Mouse (Mus musculus): ENCODE results near the gene Ripor3. TPM values are rescaled to one million over a fixed set of nuclear protein-coding genes. Genes with fewer than 3 reads are reported as not detected.

Gene Ripor3
- polyA plus RNA-seq, 1 experiment from 2014 or later, result 0.58 TPM

DNA sequence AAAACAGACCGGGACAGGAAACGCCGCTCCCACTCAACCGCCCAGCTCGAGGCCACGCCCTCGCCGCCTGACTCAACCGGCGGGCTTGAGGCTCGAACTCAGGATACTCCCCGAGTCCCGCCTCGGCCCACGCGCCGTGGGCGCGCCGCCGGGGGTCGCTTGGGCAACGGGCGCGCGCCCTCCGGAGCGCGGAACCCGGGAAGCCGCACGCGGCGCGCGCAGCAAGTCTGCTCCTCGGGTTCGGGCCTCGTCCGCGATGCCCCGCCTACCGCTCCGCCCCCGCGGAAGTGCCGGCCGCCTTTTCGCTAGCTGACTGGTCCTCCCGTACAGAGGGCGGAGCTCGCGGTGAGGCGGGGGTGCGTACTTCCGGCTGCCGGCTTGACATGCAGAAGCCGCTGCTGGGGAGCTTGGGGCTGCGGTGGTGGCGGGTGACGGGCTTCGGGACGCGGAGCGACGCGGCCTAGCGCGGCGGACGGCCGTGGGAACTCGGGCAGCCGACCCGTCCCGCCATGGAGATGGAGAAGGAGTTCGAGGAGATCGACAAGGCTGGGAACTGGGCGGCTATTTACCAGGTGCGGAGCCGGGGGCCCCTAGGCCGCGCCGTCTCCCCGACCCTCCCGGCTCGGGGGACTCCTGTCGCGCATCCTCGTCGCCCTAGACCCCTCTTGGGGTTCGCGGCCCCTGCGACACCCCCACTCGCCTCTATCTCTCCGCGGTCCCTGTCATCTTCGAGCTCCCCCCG lies 78.3 kb downstream of the Ripor3 start, which contains the start of gene Ptpn1:
Gene Ptpn1, plus strand, starts transcription at position 73 of the 742 bp plus-strand sequence.
- WGBS, result under 1% methylated on average over 98 of the region's 99 CpGs
- Histone ChIP-seq H3K4me3 (ENCODE audit: low read depth, low read length) (peak within 1 kb of the TSS; percentile 90), H3K9me3 (replicated peaks; ENCODE audit: control insufficient read depth, low read length, poor library complexity, severe bottlenecking) (no peaks in the 10 kb centered on the region), H3K27me3 (ENCODE audit: control insufficient read depth, insufficient read depth, low read depth, low read length) (no peaks in the 10 kb centered on the region), H3K36me3 (ENCODE audit: control insufficient read depth, insufficient read depth, low read length) (no peaks in the 10 kb centered on the region), H3K4me1 (ENCODE audit: control insufficient read depth, insufficient read depth, low read length) (peaks cover 35% of the 10 kb centered on the region), H3K4me2 (ENCODE audit: low read length) (peak within 1 kb of the TSS; percentile 84), H3K27ac (ENCODE audit: low read length) (peak within 1 kb of the TSS; percentile 81), H3K9ac (ENCODE audit: low read depth, low read length) (peak within 1 kb of the TSS; percentile 92)
- ATAC-seq, result peak; percentile 96

DNA sequence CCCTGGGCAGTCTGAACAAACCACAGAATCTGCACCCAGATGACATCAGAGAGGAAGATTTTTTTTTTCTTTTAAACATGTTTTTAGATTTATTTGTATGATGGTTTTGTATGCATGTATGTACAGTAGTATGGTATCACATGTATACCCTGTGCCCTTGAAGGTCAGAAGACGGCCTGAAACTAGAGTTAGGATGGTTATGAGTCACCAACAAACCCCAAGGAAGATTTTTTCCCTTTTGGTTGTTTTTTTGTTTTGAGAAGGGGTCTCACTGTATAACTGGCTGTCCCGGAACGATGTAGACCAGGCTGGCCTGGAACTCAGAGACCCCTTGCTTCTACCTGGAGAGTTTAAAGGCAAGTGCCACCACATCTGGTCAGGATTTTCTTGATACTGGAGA lies 79.4 kb downstream of the Ripor3 start:
- H3K27ac ChIP-seq (ENCODE audit: low read length), result no peak overlapping the region
- no peaks in the 10 kb centered on the region for H3K36me3 ChIP-seq (ENCODE audit: control insufficient read depth, insufficient read depth, low read length)
- ATAC-seq, result no peak
- no peak overlapping the region for H3K4me2 ChIP-seq (ENCODE audit: low read length)
- H3K9me3 ChIP-seq (replicated peaks; ENCODE audit: control insufficient read depth, low read length, poor library complexity, severe bottlenecking), result no peaks in the 10 kb centered on the region
- H3K4me1 ChIP-seq (ENCODE audit: control insufficient read depth, insufficient read depth, low read length), result peaks cover 23% of the 10 kb centered on the region
- H3K4me3 ChIP-seq (ENCODE audit: low read depth, low read length), result no peak overlapping the region
- WGBS, result 93% methylated on average over 3 of the region's 3 CpGs
- H3K9ac ChIP-seq (ENCODE audit: low read depth, low read length), result no peak overlapping the region
- H3K27me3 ChIP-seq (ENCODE audit: control insufficient read depth, insufficient read depth, low read depth, low read length), result no peaks in the 10 kb centered on the region

Other genes with a start within 250 kb of the Ripor3 start
- gene Ptpn1, start 78.6 kb downstream of the Ripor3 start, polyA plus RNA-seq (2015; fragmentation: Nextera tagmentation; extraction: Ambion mirVana), result 79.8 and 86.0 TPM in 2 replicates
- 6.8 and 7.3 TPM in 2 replicates for gene Pard6b, start 70.4 kb upstream of the Ripor3 start, polyA plus RNA-seq (2015; fragmentation: Nextera tagmentation; extraction: Ambion mirVana)
- 2.7 and 2.8 TPM in 2 replicates for gene Adnp, start 196.5 kb upstream of the Ripor3 start, polyA plus RNA-seq (2015; fragmentation: Nextera tagmentation; extraction: Ambion mirVana)
- 18.2 and 21.7 TPM in 2 replicates for gene Gm20716, start 219.7 kb upstream of the Ripor3 start, polyA plus RNA-seq (2015; fragmentation: Nextera tagmentation; extraction: Ambion mirVana)
- 80.3 and 83.4 TPM in 2 replicates for gene Dpm1, start 220.0 kb upstream of the Ripor3 start, polyA plus RNA-seq (2015; fragmentation: Nextera tagmentation; extraction: Ambion mirVana)
- 7.5 and 8.5 TPM in 2 replicates for gene Mocs3, start 220.0 kb upstream of the Ripor3 start, polyA plus RNA-seq (2015; fragmentation: Nextera tagmentation; extraction: Ambion mirVana)

Data from midbrain, embryonic 16.5 days (tissue).